Mouse (Mus musculus) liver, embryonic 12.5 days (tissue): ENCODE data around the gene H2-Q7. TPM values are rescaled to one million over a fixed set of nuclear protein-coding genes. Genes with fewer than 3 reads are reported as not detected.
A peak's percentile ranks its signal among the peaks of the same experiment; 100 is the strongest.
"Not testable (repeated sequence)": the region's sequence is repeated elsewhere in the genome, so short reads cannot be mapped to it uniquely, and the experiment has no call there.

Source experiments
- ATAC-seq: fragments of 200-750 bp; cut with Nextera tagmentation; 2 replicates; pipeline ENCODE4 v1.8.0; 2017; ENCODE audit warnings: moderate number of reproducible peaks, mild to moderate bottlenecking, moderate library complexity
- H3K27ac ChIP-seq: fragments of 300-500 bp; sonication (generic); 2 replicates; pipeline ENCODE4 v1.5.1; 2016; ENCODE audit warnings: mild to moderate bottlenecking
- H3K27me3 ChIP-seq: fragments of 300-500 bp; sonication (generic); replicated peaks from 2 replicates; pipeline ENCODE4 v1.6.1; 2016; ENCODE audit warnings: mild to moderate bottlenecking, moderate library complexity
- H3K36me3 ChIP-seq: fragments of 300-500 bp; sonication (generic); 2 replicates; pipeline ENCODE4 v1.6.1; 2016; ENCODE audit warnings: mild to moderate bottlenecking, moderate library complexity
- H3K4me1 ChIP-seq: fragments of 300-500 bp; sonication (generic); 2 replicates; pipeline ENCODE4 v1.6.1; 2016
- H3K4me2 ChIP-seq: fragments of 300-500 bp; sonication (generic); 2 replicates; pipeline ENCODE4 v1.6.1; 2016; ENCODE audit warnings: mild to moderate bottlenecking, moderate library complexity
- H3K4me3 ChIP-seq: fragments of 300-500 bp; sonication (generic); 2 replicates; pipeline ENCODE4 v1.5.1; 2016; ENCODE audit warnings: mild to moderate bottlenecking, moderate library complexity
- H3K9ac ChIP-seq: fragments of 300-500 bp; sonication (generic); 2 replicates; pipeline ENCODE4 v1.6.1; 2016; ENCODE audit warnings: mild to moderate bottlenecking, moderate library complexity
- H3K9me3 ChIP-seq: fragments of 300-500 bp; sonication (generic); replicated peaks from 2 replicates; pipeline ENCODE4 v1.6.1; 2016; ENCODE audit warnings: mild to moderate bottlenecking, moderate library complexity
- WGBS: fragments of 180-500 bp; shearing (Covaris S2); methylation state at CpG from one replicate; pipeline ENCODE4 v1.1.7; 2016; ENCODE audit not compliant: insufficient replicate concordance; 5-methylcytosine and 5-hydroxymethylcytosine counted together
- polyA plus RNA-seq: library from polyadenylated mRNA; unstranded; fragments of >200 nt; fragmentation: Nextera tagmentation; extraction: Ambion mirVana; gene quantifications from 2 replicates; pipeline ENCODE4 v1.2.1, GENCODE M21; 2016

Gene H2-Q7
- polyA plus RNA-seq, 1 experiment from 2014 or later = 24.6 TPM

GRCm38 (mm10) chr17:35423131-35423810, 15.7 kb upstream of the H2-Q7 start:
- peaks cover 57% of the 10 kb centered on the region for H3K27me3 ChIP-seq
- not testable (repeated sequence) for H3K9ac ChIP-seq, ATAC-seq, H3K27ac ChIP-seq, H3K4me1 ChIP-seq, H3K9me3 ChIP-seq, H3K4me2 ChIP-seq, H3K36me3 ChIP-seq, H3K4me3 ChIP-seq
- WGBS = 45% methylated on average over 3 of the region's 3 CpGs

GRCm38 (mm10) chr17:35424106-35424505, 14.8 kb upstream of the H2-Q7 start:
- whole genome bisulfite sequencing = 46% methylated on average over 3 of the region's 3 CpGs
- H3K36me3 ChIP-seq, H3K4me2 ChIP-seq, H3K9ac ChIP-seq, H3K27ac ChIP-seq, ATAC-seq, H3K9me3 ChIP-seq, H3K4me1 ChIP-seq, H3K4me3 ChIP-seq: not testable (repeated sequence)
- H3K27me3 ChIP-seq = peaks cover 57% of the 10 kb centered on the region

- WGBS = 4% methylated on average over 62 of the region's 66 CpGs
- H3K4me1 ChIP-seq, H3K9me3 ChIP-seq, H3K36me3 ChIP-seq: not testable (repeated sequence)
- H3K4me3 ChIP-seq = peak within 1 kb of the TSS; percentile 28
- H3K27me3 ChIP-seq = peaks cover 59% of the 10 kb centered on the region
- 0 out of 2 replicates have a peak within 1 kb of the TSS, but pooled peaks have one; percentile 39 for H3K9ac ChIP-seq
- 0 out of 2 replicates have a peak within 1 kb of the TSS, but pooled peaks have one; percentile 40 for H3K27ac ChIP-seq
- ATAC-seq = peak; percentile 70
- peak within 1 kb of the TSS; percentile 47 for H3K4me2 ChIP-seq
Measured at GRCm38 (mm10) chr17:35424624-35425416, 14.1 kb upstream of the H2-Q7 start, which contains the start of gene H2-Q6. Gene H2-Q6 (plus strand): TSS chr17:35424850.

- peak overlapping the region; percentile 28 for H3K4me3 ChIP-seq
- WGBS = 13% methylated on average over 28 of the region's 28 CpGs
- peak; percentile 16; the same call in 1 of the 2 replicates for ATAC-seq
- not testable (repeated sequence) for H3K9me3 ChIP-seq, H3K4me1 ChIP-seq, H3K27ac ChIP-seq, H3K36me3 ChIP-seq, H3K9ac ChIP-seq
- H3K4me2 ChIP-seq = peak overlapping the region; percentile 47
- H3K27me3 ChIP-seq = peaks cover 59% of the 10 kb centered on the region
Measured at GRCm38 (mm10) chr17:35425474-35425873, 13.5 kb upstream of the H2-Q7 start.

- not testable (repeated sequence) for H3K36me3 ChIP-seq, H3K4me1 ChIP-seq, H3K27ac ChIP-seq, H3K9ac ChIP-seq, H3K4me2 ChIP-seq, ATAC-seq, H3K4me3 ChIP-seq, H3K9me3 ChIP-seq
- 60% methylated on average over 6 of the region's 6 CpGs for WGBS
- peaks cover 46% of the 10 kb centered on the region for H3K27me3 ChIP-seq
Measured at GRCm38 (mm10) chr17:35428883-35429282, 10.1 kb upstream of the H2-Q7 start.

GRCm38 (mm10) chr17:35430671-35431070, 8.3 kb upstream of the H2-Q7 start:
- not testable (repeated sequence) for H3K27ac ChIP-seq, H3K4me1 ChIP-seq, ATAC-seq, H3K9me3 ChIP-seq, H3K36me3 ChIP-seq, H3K4me3 ChIP-seq, H3K9ac ChIP-seq, H3K4me2 ChIP-seq
- 58% methylated on average over 6 of the region's 6 CpGs for WGBS
- H3K27me3 ChIP-seq = peaks cover 32% of the 10 kb centered on the region

GRCm38 (mm10) chr17:35432167-35432566, 6.8 kb upstream of the H2-Q7 start:
- H3K27me3 ChIP-seq = peaks cover 34% of the 10 kb centered on the region
- WGBS = 58% methylated on average over 3 of the region's 3 CpGs
- not testable (repeated sequence) for H3K27ac ChIP-seq, H3K4me3 ChIP-seq, H3K4me2 ChIP-seq, H3K4me1 ChIP-seq, H3K9ac ChIP-seq, H3K9me3 ChIP-seq, H3K36me3 ChIP-seq, ATAC-seq

- H3K27me3 ChIP-seq = peaks cover 40% of the 10 kb centered on the region
- H3K36me3 ChIP-seq, H3K27ac ChIP-seq, H3K9ac ChIP-seq, ATAC-seq, H3K4me2 ChIP-seq, H3K4me3 ChIP-seq, H3K4me1 ChIP-seq, H3K9me3 ChIP-seq: not testable (repeated sequence)
- 7% methylated on average over 8 of the region's 8 CpGs for WGBS
Measured at GRCm38 (mm10) chr17:35434836-35435235, 4.1 kb upstream of the H2-Q7 start.

- not testable (repeated sequence) for H3K27ac ChIP-seq, H3K4me1 ChIP-seq, H3K4me3 ChIP-seq, H3K9me3 ChIP-seq, H3K4me2 ChIP-seq, H3K36me3 ChIP-seq, ATAC-seq, H3K9ac ChIP-seq
- H3K27me3 ChIP-seq = peaks cover 46% of the 10 kb centered on the region
- 58% methylated on average over 3 of the region's 3 CpGs for WGBS
Measured at GRCm38 (mm10) chr17:35435577-35435976, 3.4 kb upstream of the H2-Q7 start.

- not testable (repeated sequence) for H3K4me1 ChIP-seq, ATAC-seq, H3K4me3 ChIP-seq, H3K27ac ChIP-seq, H3K9ac ChIP-seq, H3K36me3 ChIP-seq, H3K4me2 ChIP-seq, H3K9me3 ChIP-seq
- peaks cover 45% of the 10 kb centered on the region for H3K27me3 ChIP-seq
- WGBS = 31% methylated on average over 1 of the region's 1 CpGs
Measured at GRCm38 (mm10) chr17:35437386-35437936, 1.5 kb upstream of the H2-Q7 start.

- not testable (repeated sequence) for ATAC-seq, H3K9me3 ChIP-seq, H3K9ac ChIP-seq, H3K4me2 ChIP-seq, H3K4me1 ChIP-seq, H3K4me3 ChIP-seq, H3K27ac ChIP-seq, H3K36me3 ChIP-seq
- H3K27me3 ChIP-seq = peaks cover 46% of the 10 kb centered on the region
- 47% methylated on average over 2 of the region's 3 CpGs for WGBS
Measured at GRCm38 (mm10) chr17:35438395-35438794, 560 bp upstream of the H2-Q7 start.

- H3K4me1 ChIP-seq, H3K36me3 ChIP-seq, H3K9me3 ChIP-seq, H3K27ac ChIP-seq: not testable (repeated sequence)
- H3K27me3 ChIP-seq = peaks cover 46% of the 10 kb centered on the region
- H3K4me3 ChIP-seq = peak overlapping the region; percentile 48
- ATAC-seq = peak; percentile 45
- 3% methylated on average over 48 of the region's 48 CpGs for WGBS
- peak overlapping the region; percentile 50 for H3K9ac ChIP-seq
- H3K4me2 ChIP-seq = peak overlapping the region; percentile 66
Measured at GRCm38 (mm10) chr17:35439295-35439747, 366 bp downstream of the H2-Q7 start.
